ENCODE assay signal across 8 mouse cellular contexts in genomic region chr10:54075441-54076010, GRCm38 (mm10). TPM values are rescaled to one million over a fixed set of nuclear protein-coding genes. Genes with fewer than 3 reads are reported as not detected.
DNase-seq lines count a peak whose midpoint lies in the region; ATAC-seq and TF ChIP-seq lines count a peak whose summit lies in the region.

No protein-coding gene starts in this region.

- TF ChIP-seq POLR2A in liver, adult 2 months (IDR thresholded peaks at IDR 0.05; ENCODE audit: extremely low read depth, insufficient read depth, low read length): peak; percentile 100

- peak overlapping the region; percentile 84 for H3K9ac ChIP-seq in heart, embryonic 12.5 days
- H3K9ac ChIP-seq in kidney, postnatal 0 days (ENCODE audit: low read depth, low read length): peak overlapping the region; percentile 69
- peak overlapping the region; percentile 99 for H3K9ac ChIP-seq in liver, adult 2 months (ENCODE audit: low read depth, low read length)

- peak; percentile 92 for DNase-seq in CD4-positive helper T cell, adult 2 months (ENCODE audit: low read depth, low spot score)
- DNase-seq in kidney, postnatal 0 days (ENCODE audit: low spot score): peak; percentile 92
- peak; percentile 83 for DNase-seq in liver, adult 2 months (ENCODE audit: extremely low read depth, low read depth, low spot score)
- peak; percentile 97 for DNase-seq in spleen, postnatal 36 days (ENCODE audit: low spot score in 2 of 2)

- H3K9me3 ChIP-seq in heart, embryonic 12.5 days (replicated peaks): no peaks in the 10 kb centered on the region
- H3K9me3 ChIP-seq in kidney, postnatal 0 days (replicated peaks; ENCODE audit: low read length): no peaks in the 10 kb centered on the region

- peaks cover 4% of the 10 kb centered on the region; the same call in 1 of the 2 replicates for H3K4me1 ChIP-seq in brown adipose tissue, adult 24 weeks (ENCODE audit: control insufficient read depth, insufficient read depth, insufficient read length, low read length)
- peaks cover 24% of the 10 kb centered on the region for H3K4me1 ChIP-seq in heart, embryonic 12.5 days (replicated peaks)
- H3K4me1 ChIP-seq in kidney, postnatal 0 days (replicated peaks; ENCODE audit: insufficient read depth, low read length): peaks cover 3% of the 10 kb centered on the region; the same call in 1 of the 2 replicates
- H3K4me1 ChIP-seq in liver, adult 2 months (ENCODE audit: control insufficient read depth, insufficient read depth, low read length): peaks cover 2% of the 10 kb centered on the region

- peak overlapping the region; percentile 88 for H3K4me3 ChIP-seq in brown adipose tissue, adult 24 weeks (ENCODE audit: insufficient read depth, low read depth, low read length)
- peak overlapping the region; percentile 92 for H3K4me3 ChIP-seq in heart, embryonic 12.5 days
- peak overlapping the region; percentile 78 for H3K4me3 ChIP-seq in kidney, postnatal 0 days (replicated peaks; ENCODE audit: low read depth, low read length)
- peak overlapping the region; percentile 94 for H3K4me3 ChIP-seq in liver, adult 2 months (ENCODE audit: insufficient read depth, low read depth, low read length)

- WGBS in heart, embryonic 12.5 days: under 1% methylated on average over 63 of the region's 68 CpGs
- 0% methylated on average over 67 of the region's 68 CpGs for WGBS in kidney, postnatal 0 days
- WGBS in liver, adult 2 months: under 1% methylated on average over 68 of the region's 68 CpGs

- H3K79me2 ChIP-seq in liver, adult 2 months (ENCODE audit: control insufficient read depth, insufficient read depth, low read length): peaks cover 19% of the 10 kb centered on the region

- peak; percentile 92 for ATAC-seq in erythroid progenitor cell, adult 5-6 weeks (replicated peaks; ENCODE audit: low FRiP score, poor library complexity, severe bottlenecking)
- peak; percentile 98 for ATAC-seq in heart, embryonic 12.5 days (ENCODE audit: insufficient number of reproducible peaks, low FRiP score)
- ATAC-seq in kidney, postnatal 0 days (replicated peaks; ENCODE audit: low FRiP score, low read depth): peak; percentile 93
- ATAC-seq in monocyte, adult 5-6 weeks (replicated peaks; ENCODE audit: insufficient number of reproducible peaks, low FRiP score, low TSS enrichment, poor library complexity, severe bottlenecking): peak; percentile 91

- no peak for TF ChIP-seq CTCF in kidney, postnatal 0 days (IDR thresholded peaks at IDR 0.05; ENCODE audit: low read depth)
- 0 out of 2 replicates have a peak, but pooled peaks have one; percentile 1 for TF ChIP-seq CTCF in liver, adult 2 months (IDR thresholded peaks at IDR 0.05; ENCODE audit: low read depth, low read length)

- no peaks in the 10 kb centered on the region for H3K27me3 ChIP-seq in heart, embryonic 12.5 days (replicated peaks)
- no peaks in the 10 kb centered on the region for H3K27me3 ChIP-seq in kidney, postnatal 0 days (ENCODE audit: insufficient read depth, low read length)
- no peaks in the 10 kb centered on the region for H3K27me3 ChIP-seq in liver, adult 2 months (ENCODE audit: control insufficient read depth, insufficient read depth, low read length)

- peak overlapping the region; percentile 83 for H3K27ac ChIP-seq in brown adipose tissue, adult 24 weeks (replicated peaks; ENCODE audit: low read depth, low read length)
- H3K27ac ChIP-seq in heart, embryonic 12.5 days (ENCODE audit: poor library complexity, severe bottlenecking): peak overlapping the region; percentile 12; the same call in 1 of the 2 replicates
- 0 out of 2 replicates have a peak overlapping the region, but pooled peaks have one; percentile 44 for H3K27ac ChIP-seq in kidney, postnatal 0 days
- peak overlapping the region; percentile 99 for H3K27ac ChIP-seq in liver, adult 2 months (replicated peaks; ENCODE audit: insufficient read depth, low read depth, low read length)

- no peaks in the 10 kb centered on the region for H3K36me3 ChIP-seq in heart, embryonic 12.5 days
- no peaks in the 10 kb centered on the region for H3K36me3 ChIP-seq in kidney, postnatal 0 days (ENCODE audit: insufficient read depth, low read length)
- no peaks in the 10 kb centered on the region for H3K36me3 ChIP-seq in liver, adult 2 months (ENCODE audit: control insufficient read depth, insufficient read depth, low read length)

- H3K4me2 ChIP-seq in heart, embryonic 12.5 days: peak overlapping the region; percentile 96
- H3K4me2 ChIP-seq in kidney, postnatal 0 days (ENCODE audit: low read length): peak overlapping the region; percentile 100

RNA-seq across cellular contexts. Expression of gene Man1a, which starts 0.9 kb away (rescaled TPM):
- polyA plus RNA-seq in brown adipose tissue, adult 24 weeks (2012; ENCODE audit: insufficient read depth, insufficient read length, missing spikeins): 7.7 and 9.8 TPM in 2 replicates
- 86.9 and 121 TPM in 2 replicates for total RNA-seq in erythroid progenitor cell, adult 5-6 weeks (2015; ENCODE audit: low replicate concordance)
- total RNA-seq in erythroid progenitor cell, adult 5-6 weeks (2017; ENCODE audit: low replicate concordance): 92.8 and 112 TPM in 2 replicates
- 9.4 and 10.6 TPM in 2 replicates for polyA plus RNA-seq in heart, embryonic 12.5 days (2016; fragmentation: Nextera tagmentation; extraction: Ambion mirVana)
- 8.7 and 10.3 TPM in 2 replicates for polyA plus RNA-seq in kidney, postnatal 0 days (2015; fragmentation: Nextera tagmentation; extraction: Ambion mirVana)
- 161 and 171 TPM in 2 replicates for total RNA-seq in liver, adult 2 months (2014; rRNA removed)
- 45.4 and 53.7 TPM in 2 replicates for polyA plus RNA-seq in liver, adult 2 months (2012; rRNA removed)
- 119 to 131 TPM (median 129 TPM) in 3 replicates for total RNA-seq in monocyte, adult 5-6 weeks (2017)

Comparison
In these comparisons a context has a peak if more than half of its experiments do, and no peak if none do; other contexts are left out.
1. Peak in every context shown above with its lines: DNase-seq, ATAC-seq, H3K4me3 ChIP-seq and H3K27ac ChIP-seq.
2. H3K27ac ChIP-seq: peak in every context shown above with its lines; median percentile 99 in liver, adult 2 months; 83 in brown adipose tissue, adult 24 weeks; 44 in kidney, postnatal 0 days; 12 in heart, embryonic 12.5 days.